Mouse (Mus musculus): ENCODE results near the gene Atp8a2. TPM values are rescaled to one million over a fixed set of nuclear protein-coding genes. Genes with fewer than 3 reads are reported as not detected.

The Atp8a2 gene
- polyA plus RNA-seq, 1 experiment from 2014 or later: 10.3 TPM

DNA sequence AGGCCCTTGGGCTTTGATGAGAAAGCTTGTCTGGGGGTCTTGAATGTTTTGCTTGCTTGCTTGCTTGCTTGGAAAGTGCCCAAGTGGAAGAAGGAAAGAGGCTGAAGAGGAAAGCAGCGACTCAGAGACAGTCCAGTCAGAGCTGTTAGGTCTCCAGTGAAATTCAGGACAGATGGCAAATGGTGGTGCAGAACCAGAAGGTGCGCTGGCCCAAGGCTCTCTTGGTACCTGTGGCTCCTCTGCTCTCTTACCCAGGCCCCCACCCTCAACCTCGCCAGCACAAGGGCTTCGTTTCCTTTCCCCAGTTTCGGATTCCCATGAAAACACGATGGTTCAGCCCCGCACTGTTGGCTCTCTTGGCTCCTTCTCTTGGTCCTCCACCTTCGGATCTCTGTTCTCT lies 304.9 kb downstream of the Atp8a2 start:
- Histone ChIP-seq H3K4me1 (replicated peaks; ENCODE audit: control insufficient read depth, insufficient read depth, low read length) (no peaks in the 10 kb centered on the region), H3K27me3 (ENCODE audit: control insufficient read depth, insufficient read depth, low read length) (no peaks in the 10 kb centered on the region), H3K9ac (ENCODE audit: low read depth, low read length) (no peak overlapping the region), H3K4me3 (ENCODE audit: low read depth, low read length) (no peak overlapping the region), H3K36me3 (ENCODE audit: control insufficient read depth, insufficient read depth, low read length) (no peaks in the 10 kb centered on the region), H3K27ac (ENCODE audit: low read depth, low read length) (no peak overlapping the region), H3K9me3 (ENCODE audit: control insufficient read depth, low read length) (no peaks in the 10 kb centered on the region), H3K4me2 (replicated peaks; ENCODE audit: low read depth, low read length) (no peak overlapping the region)
- whole genome bisulfite sequencing: 91% methylated on average over 8 of the region's 8 CpGs
- DNase-seq (ENCODE audit: low spot score): no peak
- no peak for ATAC-seq (ENCODE audit: low FRiP score)

DNA sequence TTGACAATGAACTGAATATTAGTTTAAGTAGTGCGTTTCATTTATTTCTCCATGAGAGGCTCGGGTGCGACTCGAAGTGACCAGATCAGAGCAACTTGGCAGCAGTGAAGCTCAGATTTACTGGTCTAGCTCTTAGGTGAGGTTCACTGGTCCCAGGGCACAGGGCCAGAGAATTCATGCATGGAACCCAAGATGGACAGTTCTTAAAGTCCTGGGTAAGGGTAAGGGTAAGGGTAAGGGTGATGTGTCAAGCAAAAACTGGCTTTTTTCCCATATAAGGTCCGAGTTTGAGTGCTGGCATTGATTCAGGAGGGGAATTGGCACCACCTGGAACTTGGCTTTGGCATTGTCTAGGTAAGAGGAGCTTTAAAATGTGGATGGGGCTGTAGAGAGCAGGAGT lies 305.5 kb downstream of the Atp8a2 start:
- Histone ChIP-seq H3K9me3 (ENCODE audit: control insufficient read depth, low read length) (no peaks in the 10 kb centered on the region), H3K9ac (ENCODE audit: low read depth, low read length) (no peak overlapping the region), H3K36me3 (ENCODE audit: control insufficient read depth, insufficient read depth, low read length) (no peaks in the 10 kb centered on the region), H3K4me3 (ENCODE audit: low read depth, low read length) (no peak overlapping the region), H3K27me3 (ENCODE audit: control insufficient read depth, insufficient read depth, low read length) (no peaks in the 10 kb centered on the region), H3K4me1 (replicated peaks; ENCODE audit: control insufficient read depth, insufficient read depth, low read length) (no peaks in the 10 kb centered on the region), H3K4me2 (replicated peaks; ENCODE audit: low read depth, low read length) (no peak overlapping the region), H3K27ac (ENCODE audit: low read depth, low read length) (no peak overlapping the region)
- ATAC-seq (ENCODE audit: low FRiP score) (no peak), DNase-seq (ENCODE audit: low spot score) (no peak)
- 89% methylated on average over 5 of the region's 5 CpGs for WGBS

DNA sequence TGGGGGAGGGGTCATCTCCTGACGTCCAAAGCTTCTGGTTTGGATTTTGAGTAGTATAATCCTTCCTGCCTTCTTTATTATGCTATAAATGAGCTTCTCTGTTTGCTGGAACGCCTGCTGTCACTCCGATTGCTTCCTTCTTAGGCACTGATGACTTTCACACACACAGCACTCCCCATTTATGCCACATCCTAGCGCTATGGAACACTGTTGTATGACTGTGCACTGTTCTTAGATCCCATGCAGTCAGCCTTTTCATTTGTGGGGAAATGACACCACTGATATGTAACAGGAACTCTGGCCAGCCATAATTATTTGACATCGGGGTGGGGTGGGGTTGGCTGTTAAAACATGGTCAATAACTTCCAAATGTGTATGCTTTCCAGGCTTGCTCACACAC lies 306.2 kb downstream of the Atp8a2 start:
- WGBS: 82% methylated on average over 5 of the region's 5 CpGs
- no peaks in the 10 kb centered on the region for H3K36me3 ChIP-seq (ENCODE audit: control insufficient read depth, insufficient read depth, low read length)
- H3K4me1 ChIP-seq (replicated peaks; ENCODE audit: control insufficient read depth, insufficient read depth, low read length): no peaks in the 10 kb centered on the region
- H3K27me3 ChIP-seq (ENCODE audit: control insufficient read depth, insufficient read depth, low read length): no peaks in the 10 kb centered on the region
- no peak overlapping the region for H3K9ac ChIP-seq (ENCODE audit: low read depth, low read length)
- DNase-seq (ENCODE audit: low spot score) (no peak), ATAC-seq (ENCODE audit: low FRiP score) (no peak)
- H3K9me3 ChIP-seq (ENCODE audit: control insufficient read depth, low read length): no peaks in the 10 kb centered on the region
- H3K27ac ChIP-seq (ENCODE audit: low read depth, low read length): no peak overlapping the region
- H3K4me3 ChIP-seq (ENCODE audit: low read depth, low read length): no peak overlapping the region
- no peak overlapping the region for H3K4me2 ChIP-seq (replicated peaks; ENCODE audit: low read depth, low read length)

DNA sequence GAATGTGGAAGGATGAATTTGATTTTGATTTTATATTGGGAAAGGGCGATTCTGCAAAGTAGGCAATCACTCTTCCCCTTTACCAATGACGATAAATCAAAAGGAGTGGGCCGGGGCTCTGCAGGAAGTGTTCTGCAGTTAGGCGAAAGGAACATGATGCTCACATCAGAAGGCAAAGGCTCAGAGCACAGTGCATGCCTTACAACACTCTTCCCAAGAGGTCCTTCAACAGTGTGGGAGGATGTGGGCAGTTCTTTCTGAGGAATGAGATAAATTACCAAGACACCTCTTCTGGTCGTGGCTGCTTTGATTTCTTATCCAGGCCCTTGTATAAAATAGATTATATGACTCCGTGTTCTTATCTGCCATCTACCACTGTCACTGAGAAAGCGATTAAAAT lies 306.9 kb downstream of the Atp8a2 start:
- no peaks in the 10 kb centered on the region for H3K9me3 ChIP-seq (ENCODE audit: control insufficient read depth, low read length)
- no peaks in the 10 kb centered on the region for H3K4me1 ChIP-seq (replicated peaks; ENCODE audit: control insufficient read depth, insufficient read depth, low read length)
- H3K36me3 ChIP-seq (ENCODE audit: control insufficient read depth, insufficient read depth, low read length): no peaks in the 10 kb centered on the region
- H3K27me3 ChIP-seq (ENCODE audit: control insufficient read depth, insufficient read depth, low read length): no peaks in the 10 kb centered on the region
- no peak overlapping the region for H3K4me3 ChIP-seq (ENCODE audit: low read depth, low read length)
- H3K9ac ChIP-seq (ENCODE audit: low read depth, low read length): no peak overlapping the region
- ATAC-seq (ENCODE audit: low FRiP score): no peak
- no peak for DNase-seq (ENCODE audit: low spot score)
- H3K27ac ChIP-seq (ENCODE audit: low read depth, low read length): no peak overlapping the region
- no peak overlapping the region for H3K4me2 ChIP-seq (replicated peaks; ENCODE audit: low read depth, low read length)
- 82% methylated on average over 7 of the region's 7 CpGs for WGBS

DNA sequence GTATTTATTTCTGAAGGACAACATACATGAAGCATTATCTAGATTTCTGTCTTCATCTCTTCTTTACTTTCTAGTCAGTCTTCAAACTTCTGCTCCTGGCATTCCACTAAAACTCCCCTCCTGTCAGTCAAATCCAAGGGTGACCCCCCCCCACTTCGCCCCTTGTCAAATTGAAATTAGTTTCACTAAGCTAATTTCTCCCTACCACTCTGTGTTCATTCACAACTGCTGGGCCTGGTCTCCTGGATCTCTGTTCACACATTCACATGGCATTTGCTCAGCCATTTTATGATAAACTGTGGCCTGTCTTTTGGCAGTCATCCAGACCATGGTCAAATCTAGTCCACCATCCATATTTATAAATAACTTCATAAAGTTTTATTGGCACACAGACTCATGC lies 308.5 kb downstream of the Atp8a2 start:
- WGBS: 83% methylated on average over 1 of the region's 1 CpGs
- no peaks in the 10 kb centered on the region for H3K9me3 ChIP-seq (ENCODE audit: control insufficient read depth, low read length)
- no peaks in the 10 kb centered on the region for H3K27me3 ChIP-seq (ENCODE audit: control insufficient read depth, insufficient read depth, low read length)
- no peak overlapping the region for H3K27ac ChIP-seq (ENCODE audit: low read depth, low read length)
- no peak overlapping the region for H3K9ac ChIP-seq (ENCODE audit: low read depth, low read length)
- no peaks in the 10 kb centered on the region for H3K36me3 ChIP-seq (ENCODE audit: control insufficient read depth, insufficient read depth, low read length)
- no peak overlapping the region for H3K4me2 ChIP-seq (replicated peaks; ENCODE audit: low read depth, low read length)
- ATAC-seq (ENCODE audit: low FRiP score) (no peak), DNase-seq (ENCODE audit: low spot score) (no peak)
- no peaks in the 10 kb centered on the region for H3K4me1 ChIP-seq (replicated peaks; ENCODE audit: control insufficient read depth, insufficient read depth, low read length)
- H3K4me3 ChIP-seq (ENCODE audit: low read depth, low read length): no peak overlapping the region

DNA sequence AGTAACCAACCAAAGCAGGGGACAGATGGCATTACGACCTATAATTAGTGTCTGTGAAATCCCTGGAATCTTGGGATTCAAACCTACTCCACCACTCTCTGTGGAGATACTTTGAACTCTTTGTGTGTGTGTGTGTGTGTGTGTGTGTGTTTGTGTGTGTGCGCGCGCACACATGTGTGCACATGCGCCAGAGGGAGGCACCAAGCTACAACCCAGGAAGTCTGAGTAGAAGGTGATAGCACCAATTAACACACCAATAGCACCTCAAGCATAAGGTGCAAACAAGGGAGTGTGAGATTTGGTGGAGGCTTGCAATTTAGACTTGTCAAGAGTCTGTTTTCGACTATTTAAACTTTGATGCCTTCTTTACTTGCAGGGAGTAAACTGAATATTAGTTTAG lies 308.9 kb downstream of the Atp8a2 start:
- Histone ChIP-seq H3K4me3 (ENCODE audit: low read depth, low read length) (no peak overlapping the region), H3K27ac (ENCODE audit: low read depth, low read length) (no peak overlapping the region), H3K9ac (ENCODE audit: low read depth, low read length) (no peak overlapping the region), H3K27me3 (ENCODE audit: control insufficient read depth, insufficient read depth, low read length) (no peaks in the 10 kb centered on the region), H3K4me1 (replicated peaks; ENCODE audit: control insufficient read depth, insufficient read depth, low read length) (no peaks in the 10 kb centered on the region), H3K36me3 (ENCODE audit: control insufficient read depth, insufficient read depth, low read length) (no peaks in the 10 kb centered on the region), H3K9me3 (ENCODE audit: control insufficient read depth, low read length) (no peaks in the 10 kb centered on the region), H3K4me2 (replicated peaks; ENCODE audit: low read depth, low read length) (no peak overlapping the region)
- ATAC-seq (ENCODE audit: low FRiP score) (no peak), DNase-seq (ENCODE audit: low spot score) (no peak)
- WGBS: 96% methylated on average over 6 of the region's 6 CpGs

DNA sequence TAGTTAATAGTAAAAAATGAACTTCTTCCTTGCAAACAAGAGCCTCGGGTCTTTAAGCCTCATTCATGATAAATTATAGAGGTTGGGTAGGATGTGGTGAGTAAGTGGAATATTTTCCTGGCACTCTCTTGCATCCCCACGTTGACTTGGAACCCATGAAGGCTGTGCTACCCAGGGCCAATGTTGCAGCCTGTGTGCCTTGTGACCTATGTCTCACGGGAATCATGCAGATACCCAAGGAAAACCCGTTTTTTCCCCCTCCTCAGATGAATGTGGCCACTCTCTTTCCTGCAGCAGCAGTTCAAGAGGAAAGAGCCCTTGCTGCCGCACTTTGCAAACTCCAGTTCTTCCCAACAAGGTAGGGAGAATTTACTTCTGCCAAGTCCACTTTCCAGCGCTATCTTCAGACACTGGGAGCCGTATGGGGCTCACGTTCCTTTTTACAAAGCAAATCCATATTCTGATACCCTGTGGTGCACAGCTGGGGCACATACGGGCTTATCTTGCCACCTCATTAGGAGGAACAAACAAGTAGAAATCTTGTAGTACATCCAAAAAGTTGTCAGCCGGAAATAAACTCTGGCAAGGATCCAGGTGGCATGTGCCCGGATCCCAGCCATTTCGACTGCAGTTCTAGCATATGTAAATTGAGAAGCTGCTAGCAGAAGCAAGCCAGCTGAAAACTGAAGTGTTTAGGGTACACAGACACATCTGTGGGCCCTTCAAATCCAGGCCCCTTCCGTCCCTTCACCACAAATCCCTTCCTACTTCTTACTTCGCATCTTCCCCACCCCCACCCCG lies 309.7 kb downstream of the Atp8a2 start:
- DNase-seq (ENCODE audit: low spot score): no peak
- H3K9me3 ChIP-seq (ENCODE audit: control insufficient read depth, low read length): no peaks in the 10 kb centered on the region
- 66% methylated on average over 15 of the region's 15 CpGs for WGBS
- H3K4me3 ChIP-seq (ENCODE audit: low read depth, low read length): no peak overlapping the region
- H3K27ac ChIP-seq (ENCODE audit: low read depth, low read length): no peak overlapping the region
- no peak for ATAC-seq (ENCODE audit: low FRiP score)
- H3K9ac ChIP-seq (ENCODE audit: low read depth, low read length): no peak overlapping the region
- H3K36me3 ChIP-seq (ENCODE audit: control insufficient read depth, insufficient read depth, low read length): no peaks in the 10 kb centered on the region
- H3K4me2 ChIP-seq (replicated peaks; ENCODE audit: low read depth, low read length): no peak overlapping the region
- no peaks in the 10 kb centered on the region for H3K4me1 ChIP-seq (replicated peaks; ENCODE audit: control insufficient read depth, insufficient read depth, low read length)
- H3K27me3 ChIP-seq (ENCODE audit: control insufficient read depth, insufficient read depth, low read length): no peaks in the 10 kb centered on the region

DNA sequence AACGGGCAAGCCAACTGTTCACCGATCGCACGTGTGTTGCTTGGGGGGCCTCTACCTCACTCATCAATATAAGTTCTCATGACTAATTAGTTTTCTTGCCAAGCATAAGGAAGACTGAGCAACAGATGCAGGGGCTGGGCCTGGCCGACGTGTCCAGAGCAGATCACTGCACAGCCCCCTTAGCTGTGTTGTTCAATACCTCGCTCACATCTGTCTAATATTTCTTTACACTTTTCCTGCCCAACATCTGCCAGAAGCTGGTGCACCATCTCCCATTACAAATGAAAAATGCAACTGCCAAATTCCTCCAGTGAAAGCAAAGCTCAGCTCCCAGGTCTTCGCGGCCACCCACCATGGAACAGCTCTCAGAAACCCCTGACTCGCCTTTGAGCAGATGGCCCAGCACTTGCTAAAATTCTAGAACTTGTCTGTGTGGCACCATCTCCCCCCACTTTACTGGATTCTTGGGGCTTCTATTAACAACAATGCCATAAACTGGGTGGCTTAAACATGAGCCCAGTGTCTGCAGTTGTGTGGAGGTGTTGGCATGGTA lies 313.4 kb downstream of the Atp8a2 start:
- Histone ChIP-seq H3K4me2 (replicated peaks; ENCODE audit: low read depth, low read length) (no peak overlapping the region), H3K36me3 (ENCODE audit: control insufficient read depth, insufficient read depth, low read length) (no peaks in the 10 kb centered on the region), H3K27ac (ENCODE audit: low read depth, low read length) (no peak overlapping the region), H3K4me3 (ENCODE audit: low read depth, low read length) (no peak overlapping the region), H3K27me3 (ENCODE audit: control insufficient read depth, insufficient read depth, low read length) (no peaks in the 10 kb centered on the region), H3K9ac (ENCODE audit: low read depth, low read length) (no peak overlapping the region), H3K9me3 (ENCODE audit: control insufficient read depth, low read length) (no peaks in the 10 kb centered on the region), H3K4me1 (replicated peaks; ENCODE audit: control insufficient read depth, insufficient read depth, low read length) (no peaks in the 10 kb centered on the region)
- DNase-seq (ENCODE audit: low spot score): no peak
- 85% methylated on average over 10 of the region's 10 CpGs for WGBS
- ATAC-seq (ENCODE audit: low FRiP score): no peak

DNA sequence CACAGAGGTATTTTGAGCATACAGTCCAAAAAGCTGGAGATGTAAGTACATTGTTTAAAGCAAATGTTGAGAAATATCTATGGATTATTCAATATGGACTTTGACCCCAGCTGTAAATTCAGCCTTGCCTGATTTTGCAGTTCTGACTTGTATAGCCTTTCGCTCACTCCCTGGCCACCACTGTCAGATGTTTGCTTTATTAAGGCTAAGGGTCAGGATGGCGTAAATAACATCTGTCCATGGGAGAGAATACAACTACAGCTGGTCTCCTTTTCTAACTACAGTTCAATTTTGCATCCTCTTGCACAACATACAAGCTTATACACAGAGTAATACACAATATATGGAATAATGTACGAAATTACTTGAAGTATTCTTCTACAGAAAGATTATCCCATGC lies 316.1 kb downstream of the Atp8a2 start:
- H3K4me3 ChIP-seq (ENCODE audit: low read depth, low read length): no peak overlapping the region
- ATAC-seq (ENCODE audit: low FRiP score) (no peak), DNase-seq (ENCODE audit: low spot score) (no peak)
- no peaks in the 10 kb centered on the region for H3K27me3 ChIP-seq (ENCODE audit: control insufficient read depth, insufficient read depth, low read length)
- H3K27ac ChIP-seq (ENCODE audit: low read depth, low read length): no peak overlapping the region
- no peaks in the 10 kb centered on the region for H3K36me3 ChIP-seq (ENCODE audit: control insufficient read depth, insufficient read depth, low read length)
- no peak overlapping the region for H3K4me2 ChIP-seq (replicated peaks; ENCODE audit: low read depth, low read length)
- no peaks in the 10 kb centered on the region for H3K4me1 ChIP-seq (replicated peaks; ENCODE audit: control insufficient read depth, insufficient read depth, low read length)
- H3K9ac ChIP-seq (ENCODE audit: low read depth, low read length): no peak overlapping the region
- WGBS: 90% methylated on average over 3 of the region's 3 CpGs
- no peaks in the 10 kb centered on the region for H3K9me3 ChIP-seq (ENCODE audit: control insufficient read depth, low read length)
